Mouse (Mus musculus) small intestine, adult 2 months (tissue): Measurements from ENCODE around the gene Med24.

Source experiments
- CTCF ChIP-seq: fragments of 200-500 bp; IDR thresholded peaks from 2 replicates; pipeline ENCODE4 v1.5.1; 2012; ENCODE audit warnings: low read depth, mild to moderate bottlenecking, control low read depth, inconsistent platforms, low read length, moderate library complexity, mixed read lengths; ENCODE audit not compliant: insufficient replicate concordance, insufficient read length; ENCODE audit errors: extremely low read depth
- POLR2A ChIP-seq: fragments of 200-500 bp; IDR thresholded peaks from 2 replicates; pipeline ENCODE4 v1.6.1; 2012; ENCODE audit warnings: low read depth, mild to moderate bottlenecking, control low read depth, inconsistent platforms, low read length, moderate library complexity

DNA sequence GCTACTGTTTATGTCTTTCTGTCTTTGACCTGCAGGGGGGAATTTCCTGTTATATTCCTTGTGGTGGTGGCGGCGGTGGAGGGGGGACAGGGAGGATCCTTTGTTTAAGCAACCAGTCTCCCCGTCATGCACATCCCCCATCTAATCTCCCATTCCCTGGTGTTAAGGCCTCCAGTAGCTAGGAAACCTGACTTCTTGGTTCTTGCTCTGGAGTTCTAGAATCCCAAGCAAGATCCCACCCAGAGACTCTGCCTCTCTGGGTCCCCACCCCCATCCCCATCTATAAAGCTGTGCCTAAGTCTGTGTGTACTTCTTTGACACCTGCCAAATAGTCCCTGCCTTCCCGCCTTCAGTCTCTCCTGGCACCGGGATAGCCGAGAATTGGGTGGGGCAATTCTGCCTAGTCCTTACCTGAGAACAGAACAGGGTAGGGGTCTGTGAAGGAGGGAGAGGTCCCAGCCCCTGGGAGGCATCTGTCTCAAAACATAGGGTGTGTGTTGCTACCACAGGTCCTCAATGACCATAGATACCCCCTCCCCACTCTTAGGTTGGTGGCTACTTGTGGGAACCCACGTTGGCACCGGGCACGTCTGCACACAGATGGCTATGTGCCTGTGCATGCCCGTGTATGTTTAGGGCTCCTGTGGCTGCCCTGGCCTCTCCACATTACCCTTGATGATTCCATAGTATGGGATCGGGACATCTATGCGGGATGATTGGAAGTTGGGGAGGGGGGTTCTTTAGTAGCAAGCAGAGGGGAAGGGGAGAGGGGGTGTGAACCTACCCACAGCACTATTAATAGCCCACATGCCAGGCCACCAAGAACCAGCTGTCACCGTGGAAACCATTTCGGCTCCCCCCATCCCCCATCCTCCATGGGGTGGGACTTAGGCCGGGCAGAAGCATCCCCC, 19.5 kb upstream of the Med24 start:
- TF ChIP-seq CTCF = peak; percentile 20; the same call in 1 of the 2 replicates
- no peak for TF ChIP-seq POLR2A
